Mouse (Mus musculus) urinary bladder, postnatal 25 days (tissue): ENCODE results near the gene Fras1.
A peak's percentile ranks its signal among the peaks of the same experiment; 100 is the strongest.

ENCODE experiments used
- DNase-seq: peaks from one replicate; pipeline ENCODE4 v3.0.0; 2022; ENCODE audit warnings: low spot score

Gene Fras1

DNA sequence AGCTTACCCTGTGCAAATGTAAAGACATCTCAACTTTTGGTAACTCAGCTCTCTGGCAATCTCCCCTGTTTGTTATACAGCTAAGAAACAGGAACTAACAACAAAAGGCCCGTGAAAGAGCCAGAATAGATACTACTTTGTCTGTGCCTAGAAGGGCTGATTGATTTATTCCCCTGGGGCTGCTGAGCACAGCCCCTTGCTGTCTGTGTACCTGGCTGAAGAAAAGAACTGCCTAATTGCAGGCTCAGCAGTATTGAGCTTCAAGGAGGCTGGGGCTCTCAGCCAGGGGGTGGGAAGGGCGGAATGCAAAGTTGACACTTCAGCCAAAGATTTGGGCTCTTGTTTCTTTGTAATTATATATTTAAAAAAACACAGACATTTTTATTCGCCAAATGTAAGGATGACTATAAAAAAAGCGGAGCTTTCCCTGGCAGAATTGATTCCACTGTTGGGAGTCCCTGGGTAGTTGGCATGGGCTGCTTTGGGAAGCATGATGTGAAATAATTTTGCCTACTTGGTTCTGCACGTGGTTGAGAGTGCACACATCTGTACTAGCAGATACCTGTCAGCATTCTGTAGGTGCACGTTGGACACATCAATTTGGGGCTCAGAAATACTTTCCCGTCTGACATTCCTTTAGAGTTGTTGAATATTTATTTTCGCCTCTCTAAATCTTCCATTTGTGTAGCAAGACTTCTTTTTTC, 31.5 kb downstream of the Fras1 start:
- no peak for DNase-seq

DNA sequence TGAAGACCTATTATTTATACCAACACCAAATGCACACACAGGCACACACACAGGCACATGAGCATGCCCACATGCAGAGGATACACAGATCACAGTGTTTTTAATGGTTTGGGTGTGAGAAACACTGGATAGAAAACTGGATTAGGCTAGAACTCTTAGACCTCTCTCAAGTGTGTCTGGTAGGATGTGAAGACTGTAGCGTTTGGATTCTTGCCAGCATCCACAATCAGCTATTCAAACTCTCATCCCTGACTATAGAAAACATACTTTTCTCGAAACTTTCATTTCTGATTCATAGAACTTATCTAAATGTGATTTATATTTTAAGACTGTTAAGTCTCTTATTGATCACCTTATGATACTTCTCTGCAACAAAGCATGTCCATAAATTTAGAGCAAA, 34.5 kb downstream of the Fras1 start:
- DNase-seq, result no peak

DNA sequence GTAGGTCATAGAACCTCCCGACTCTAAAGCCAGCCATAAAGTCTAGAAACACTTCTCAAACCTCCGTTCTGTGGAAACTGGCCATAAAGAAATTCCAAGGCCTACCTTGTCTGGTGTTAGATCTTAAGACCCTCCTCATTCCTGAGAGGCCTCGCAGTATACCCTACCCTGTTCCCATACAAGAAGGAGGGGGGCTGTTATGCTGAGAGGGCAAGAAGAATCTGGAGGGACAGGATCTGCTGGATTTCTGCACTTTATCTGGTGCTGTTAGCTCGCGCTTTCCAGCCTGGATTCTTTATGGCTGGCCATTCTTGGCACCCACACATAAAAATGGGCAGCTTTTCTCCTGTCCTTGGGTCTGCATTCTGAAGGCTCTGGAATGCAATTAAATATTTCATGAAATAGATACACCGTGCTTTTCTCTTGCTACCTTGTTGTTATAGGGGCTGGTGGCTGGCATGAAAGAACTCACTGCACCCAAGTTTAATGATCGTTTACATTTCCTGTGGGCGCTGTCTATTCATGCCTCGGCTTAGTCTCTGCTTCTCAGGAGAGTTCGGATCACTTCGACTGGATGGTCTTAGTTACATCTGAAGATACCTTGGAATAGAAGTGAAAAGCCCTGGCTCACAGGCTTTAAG, 39.1 kb downstream of the Fras1 start:
- DNase-seq, result peak; percentile 20

DNA sequence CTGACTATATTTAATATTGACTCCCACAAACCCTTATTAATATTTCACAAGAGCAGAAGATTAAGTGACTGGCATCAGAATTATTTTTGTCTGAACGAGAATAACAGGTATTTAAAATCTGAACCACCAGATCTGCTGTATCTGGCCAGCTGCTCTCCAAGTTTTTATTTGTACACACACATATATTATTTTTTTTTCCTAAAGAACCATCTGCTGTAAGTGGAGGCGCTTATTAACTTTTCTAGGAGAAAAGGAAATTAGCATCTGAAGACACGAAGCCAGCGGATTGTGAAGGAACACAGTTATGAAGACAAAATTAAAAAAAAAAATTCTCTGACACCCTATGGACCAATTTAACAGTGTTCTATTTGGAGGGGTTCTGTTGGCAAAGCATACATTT, 43.4 kb downstream of the Fras1 start:
- no peak for DNase-seq

DNA sequence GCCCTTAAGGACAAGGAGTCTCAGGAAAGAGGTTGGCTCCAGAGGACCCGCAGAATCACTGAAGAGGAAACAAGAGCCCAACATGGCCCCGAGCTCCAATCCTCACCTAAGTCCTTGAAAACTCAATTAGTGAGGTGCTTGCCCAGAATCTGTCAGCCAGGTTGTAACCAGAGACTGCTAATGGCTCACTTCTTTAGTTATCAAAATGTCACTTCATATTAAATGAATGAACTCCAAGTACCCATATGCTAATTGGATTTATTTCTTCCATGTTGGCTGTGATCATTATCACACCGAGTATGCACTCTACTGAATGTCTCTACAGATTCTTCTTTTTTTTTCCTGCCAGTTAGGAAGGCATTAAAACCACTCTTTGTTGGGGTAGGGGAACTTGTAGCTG, 47.8 kb downstream of the Fras1 start:
- DNase-seq, result no peak

DNA sequence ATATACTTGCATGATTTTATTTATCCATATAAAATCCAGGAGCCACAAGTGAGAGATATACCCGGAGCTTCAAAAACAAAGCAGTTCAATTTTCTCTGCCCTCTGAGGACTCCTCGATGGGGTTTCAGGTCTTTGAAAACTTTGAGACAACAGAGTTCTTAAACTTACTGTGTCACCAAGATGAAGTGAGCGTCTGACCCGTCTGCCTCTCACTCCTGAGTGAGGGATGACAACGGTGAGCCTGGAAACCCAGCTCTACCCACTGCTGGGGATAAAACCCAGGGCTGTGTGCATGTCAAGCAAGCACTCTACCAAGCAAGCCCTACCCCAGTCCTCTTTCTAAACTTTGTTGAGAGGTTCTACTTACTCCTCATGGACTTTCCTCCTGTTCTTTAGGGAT, 49.0 kb downstream of the Fras1 start:
- no peak for DNase-seq

DNA sequence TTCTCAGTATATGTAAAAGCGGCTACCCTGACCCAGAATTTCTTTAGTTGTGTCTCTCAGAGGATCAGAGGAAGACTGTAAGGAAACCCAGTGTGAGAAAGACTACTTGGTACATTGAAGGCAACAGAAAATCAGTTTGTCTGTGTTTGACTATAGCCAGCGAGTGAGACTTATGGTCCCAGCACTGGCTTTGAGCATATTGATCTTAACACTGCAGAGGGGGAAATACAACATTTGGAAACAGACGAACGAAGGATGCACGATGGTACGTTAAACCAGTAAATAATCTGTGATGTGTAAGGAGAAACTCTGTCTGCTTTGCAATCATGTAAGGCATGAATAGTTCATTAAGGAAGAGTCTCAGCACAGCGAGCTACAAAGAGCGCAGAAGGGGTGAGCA, 51.6 kb downstream of the Fras1 start:
- no peak for DNase-seq

DNA sequence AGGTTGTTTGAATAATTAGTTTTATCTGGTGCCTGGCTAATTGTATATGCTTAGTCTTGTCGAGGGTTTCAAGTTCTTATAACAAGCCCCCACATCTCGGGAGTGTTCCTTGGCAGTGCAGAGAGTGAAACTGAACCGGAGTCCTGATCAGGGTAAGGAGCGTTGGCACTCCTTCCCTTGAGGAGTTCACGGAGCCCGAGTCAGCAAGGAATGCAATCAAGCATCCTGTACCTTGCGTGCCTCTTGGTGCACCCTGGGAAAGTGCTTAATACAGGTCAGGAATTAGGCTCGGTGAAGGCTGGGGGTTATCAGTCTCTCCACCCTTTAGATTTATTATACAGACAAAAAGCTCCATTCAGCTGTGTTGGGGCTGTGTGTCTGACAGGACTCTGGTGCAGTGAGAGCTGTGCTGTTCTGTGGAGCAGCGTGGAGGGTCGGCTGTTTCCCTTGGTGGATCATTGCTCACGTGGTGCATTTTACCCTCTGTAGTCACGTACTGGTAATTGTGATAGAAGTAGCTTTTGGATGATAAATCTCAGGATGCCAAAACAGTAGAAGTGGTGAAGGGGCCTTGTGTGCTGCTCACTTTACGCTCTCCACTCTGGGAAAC, 55.9 kb downstream of the Fras1 start:
- DNase-seq, result no peak

DNA sequence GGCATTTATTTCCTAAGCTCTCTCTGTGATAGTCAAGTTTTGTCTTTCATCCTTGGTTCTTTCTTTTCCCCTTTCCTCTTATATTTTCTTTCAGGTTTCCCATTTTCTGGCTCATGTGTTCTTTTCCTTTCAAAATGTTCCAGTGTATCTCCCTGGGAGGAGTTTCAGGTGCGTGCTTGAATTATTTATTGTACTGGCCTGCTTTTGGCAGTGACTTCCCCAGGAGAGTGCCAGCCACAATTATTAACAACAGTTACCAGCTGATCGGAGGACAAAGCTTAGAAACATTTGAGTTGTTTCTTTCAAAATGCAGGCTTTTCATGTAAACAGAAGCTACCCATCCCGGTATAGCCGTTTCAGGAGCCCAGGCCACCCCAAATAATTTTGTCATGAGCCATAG, 64.1 kb downstream of the Fras1 start:
- no peak for DNase-seq

DNA sequence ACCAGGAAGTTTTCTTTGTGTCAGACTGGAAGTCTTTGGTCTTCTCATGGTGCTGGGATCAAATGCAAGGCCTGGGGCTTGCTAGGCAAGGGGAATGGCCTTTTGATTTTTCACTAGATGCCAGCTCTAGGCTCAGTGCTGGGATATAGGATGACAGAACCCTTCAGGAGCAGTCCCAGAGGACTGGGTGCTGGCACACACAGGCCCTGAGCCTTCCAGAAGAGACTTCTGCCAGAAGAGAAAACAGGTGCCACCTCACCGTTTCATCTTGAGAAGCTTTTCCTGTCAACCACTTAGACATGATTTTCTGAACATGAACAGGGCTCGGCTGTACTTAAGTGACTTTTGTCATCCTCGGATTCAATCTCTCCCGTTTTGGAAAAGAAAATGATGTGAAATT, 66.1 kb downstream of the Fras1 start:
- no peak for DNase-seq

DNA sequence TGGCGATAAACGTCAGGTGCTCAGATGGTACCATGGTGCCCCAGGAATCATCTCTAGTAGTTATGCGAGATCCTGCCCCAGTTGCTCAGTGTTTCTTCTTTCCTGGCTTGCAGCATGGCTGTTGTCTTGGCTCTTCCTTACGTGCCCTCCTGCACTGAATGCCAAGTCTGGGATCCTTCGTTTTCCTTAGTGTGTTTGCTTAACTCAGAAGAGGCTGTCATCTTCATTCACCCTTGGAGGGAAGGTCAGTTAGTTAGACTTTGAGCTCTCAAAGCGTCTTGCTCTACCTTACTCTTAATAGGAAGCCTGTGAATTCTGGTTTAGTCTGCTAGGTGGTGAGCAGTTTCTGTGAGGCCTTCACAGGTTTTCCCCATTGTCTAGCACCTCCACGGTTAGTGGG, 73.7 kb downstream of the Fras1 start:
- DNase-seq, result no peak

DNA sequence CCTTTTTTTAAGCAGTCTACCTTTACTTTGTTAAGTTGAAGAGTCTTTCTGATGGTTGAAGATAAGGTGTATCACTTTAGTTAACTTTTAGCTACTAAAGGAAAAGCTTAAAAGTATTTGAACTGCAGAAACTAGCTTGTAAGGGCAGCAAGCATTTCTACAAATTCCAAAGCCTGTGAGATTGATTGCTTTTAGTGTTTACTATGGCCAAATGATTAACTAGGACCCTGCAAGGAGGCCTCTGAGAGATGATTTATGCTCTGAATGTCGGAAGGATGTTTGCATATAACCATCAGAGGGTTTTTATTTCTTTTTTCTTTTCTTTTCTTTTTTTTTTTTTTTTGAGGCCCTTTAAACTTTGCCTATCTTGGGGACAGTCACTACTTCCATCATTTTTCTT, 78.3 kb downstream of the Fras1 start:
- no peak for DNase-seq

DNA sequence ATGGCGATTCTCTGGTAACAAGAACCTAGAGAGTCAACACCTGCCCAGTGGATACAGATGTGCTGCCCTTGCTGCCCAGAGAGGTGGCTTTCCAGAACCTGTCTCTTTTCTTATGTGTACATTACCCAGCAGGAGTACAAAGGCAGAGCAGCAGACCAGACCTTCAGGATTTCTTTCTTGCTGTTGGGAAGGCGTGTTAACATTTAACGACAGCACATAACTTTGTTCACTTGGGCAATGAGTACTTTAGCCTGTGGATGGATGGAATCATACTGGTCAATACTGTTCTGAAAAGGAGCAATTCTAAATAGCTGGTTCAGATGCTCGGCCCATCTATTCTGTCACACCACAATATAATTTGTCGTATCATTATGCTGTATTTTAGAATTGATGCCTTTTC, 79.6 kb downstream of the Fras1 start:
- DNase-seq, result no peak

DNA sequence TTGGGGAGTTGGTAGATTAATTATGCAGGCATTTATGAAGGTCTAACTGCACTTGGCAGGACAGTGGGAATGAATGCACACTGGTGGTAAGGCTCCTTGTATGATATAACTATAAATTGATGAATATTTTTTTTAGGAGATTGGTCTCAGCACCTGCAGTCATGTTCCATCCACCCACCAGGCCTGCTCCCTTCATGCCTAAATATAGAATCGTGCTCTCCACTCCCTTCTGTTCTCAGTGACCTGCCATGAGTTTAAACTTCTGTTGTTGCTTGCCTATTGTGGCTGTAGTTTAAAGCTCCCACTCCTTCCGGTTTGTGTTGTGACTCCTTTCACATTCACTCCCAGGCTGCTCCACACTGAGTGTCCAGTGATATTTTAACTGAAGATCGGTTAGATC, 80.7 kb downstream of the Fras1 start:
- DNase-seq, result no peak

DNA sequence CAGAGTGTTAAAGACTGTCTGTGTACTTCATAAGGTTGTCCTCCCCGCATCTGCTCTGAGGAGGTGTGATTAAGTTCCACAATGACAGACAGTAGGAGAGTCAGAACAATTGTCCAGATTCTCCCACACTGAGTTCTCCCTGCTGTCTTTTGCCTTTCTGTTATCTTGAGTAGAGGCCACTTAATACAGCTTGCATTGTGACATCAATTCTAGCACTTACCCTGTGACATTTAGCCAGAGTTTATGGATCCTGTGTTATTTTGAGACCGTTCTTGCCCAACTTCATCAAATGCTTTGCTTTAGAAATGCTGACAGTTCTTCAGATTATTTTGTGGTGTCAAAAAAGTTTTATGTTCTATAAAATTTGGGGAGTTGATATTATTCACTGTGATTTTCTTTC, 81.5 kb downstream of the Fras1 start:
- DNase-seq, result no peak

DNA sequence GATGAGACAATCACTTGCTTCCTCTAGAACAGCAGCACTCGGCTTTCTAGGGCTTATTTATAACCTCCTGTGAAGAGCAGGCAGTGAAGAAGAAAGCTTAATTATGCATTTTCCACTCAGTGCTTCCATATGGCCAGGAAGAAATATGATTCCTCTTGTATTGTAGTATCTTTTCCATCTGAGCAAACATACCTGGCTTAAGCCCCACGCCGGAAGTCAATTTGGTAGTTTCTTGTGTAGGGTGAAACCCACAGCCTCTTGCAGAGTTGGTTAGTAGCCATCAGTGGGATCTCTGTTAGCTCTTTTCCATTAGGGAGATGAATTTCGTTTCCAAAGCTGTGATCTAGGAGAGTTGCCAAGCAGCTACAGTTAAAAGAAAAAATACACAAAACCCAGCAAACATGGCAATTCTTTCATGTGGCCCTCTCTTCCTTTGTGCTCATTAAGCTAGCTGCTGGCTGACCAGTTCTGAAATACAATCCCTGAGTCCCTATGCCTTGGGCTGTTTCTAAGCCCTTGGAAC, 83.7 kb downstream of the Fras1 start:
- DNase-seq, result no peak

DNA sequence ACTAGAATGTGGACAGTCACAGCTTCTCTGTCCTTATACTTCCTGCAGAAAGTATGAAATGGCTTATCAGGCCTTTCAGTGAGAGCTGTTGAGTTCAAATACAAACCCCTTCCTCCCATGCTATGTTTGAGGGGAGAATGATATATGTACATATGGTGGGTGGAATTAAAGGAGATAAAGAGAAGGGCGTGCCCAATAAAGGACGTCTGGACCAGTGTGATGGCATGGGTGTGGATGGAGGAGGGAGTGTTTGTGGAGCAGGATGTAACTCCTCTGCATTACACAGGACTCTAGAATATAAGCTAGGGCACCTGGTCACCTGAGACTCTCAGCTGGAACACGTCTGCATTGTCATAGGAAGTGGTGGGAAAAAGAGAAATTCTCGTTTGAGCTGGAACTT, 85.8 kb downstream of the Fras1 start:
- DNase-seq, result no peak

DNA sequence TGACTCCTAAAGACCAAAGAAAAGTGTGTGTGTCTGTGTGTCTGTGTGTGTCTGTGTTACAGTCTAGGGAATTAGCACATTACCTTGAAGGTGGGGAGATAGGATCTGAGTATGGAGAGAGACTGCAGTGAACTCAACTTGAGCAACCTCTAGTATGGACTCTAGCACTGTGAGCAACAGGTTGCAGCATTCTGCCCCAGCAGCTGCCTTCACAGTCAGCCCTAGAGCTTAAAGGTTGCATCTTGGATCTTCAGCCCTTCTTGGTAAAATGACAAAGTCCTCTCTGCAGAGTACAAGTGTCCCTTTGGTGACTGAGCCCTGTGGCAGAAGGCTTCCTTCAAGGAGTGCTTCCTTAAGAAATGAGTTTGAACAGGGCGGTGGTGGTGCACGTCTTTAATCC, 88.4 kb downstream of the Fras1 start:
- DNase-seq, result no peak

DNA sequence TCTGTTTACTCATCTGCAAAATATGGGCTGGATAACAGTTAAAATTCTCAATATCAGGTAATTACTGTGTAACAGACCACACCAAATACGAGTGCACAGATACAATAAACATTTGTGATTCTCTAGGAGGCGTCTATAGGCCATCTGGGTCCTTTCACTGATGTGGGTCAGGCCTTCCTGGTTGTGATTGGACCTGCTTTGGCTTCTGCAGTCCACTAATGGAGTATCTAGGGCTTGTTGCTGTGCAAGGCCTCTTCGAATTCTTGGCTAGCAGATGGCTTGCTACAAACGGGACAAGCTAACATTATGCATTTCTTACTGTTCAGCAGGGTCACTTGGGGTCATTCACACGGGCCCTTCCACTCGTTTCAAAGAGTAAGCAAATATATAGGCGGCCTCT, 92.7 kb downstream of the Fras1 start:
- no peak for DNase-seq

DNA sequence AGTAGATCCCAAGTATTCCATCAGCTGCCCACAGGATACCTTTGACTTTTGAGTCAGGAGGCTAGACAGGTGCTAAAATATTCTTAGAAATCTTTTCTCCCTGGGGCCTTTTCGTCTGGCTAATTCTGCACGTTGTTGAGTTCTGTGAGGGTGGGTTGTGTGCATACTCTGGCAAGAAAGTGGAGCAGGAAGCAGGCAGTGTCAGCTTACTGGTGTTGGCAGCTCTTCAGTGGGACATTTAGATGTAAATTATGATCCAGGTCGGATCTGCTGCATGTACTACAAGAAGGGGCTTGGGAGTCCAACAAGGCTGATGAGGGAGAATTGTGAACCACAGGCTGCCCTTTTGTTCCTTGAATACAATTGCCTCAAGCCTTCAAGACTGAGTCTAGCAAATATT, 98.2 kb downstream of the Fras1 start:
- DNase-seq, result no peak

DNA sequence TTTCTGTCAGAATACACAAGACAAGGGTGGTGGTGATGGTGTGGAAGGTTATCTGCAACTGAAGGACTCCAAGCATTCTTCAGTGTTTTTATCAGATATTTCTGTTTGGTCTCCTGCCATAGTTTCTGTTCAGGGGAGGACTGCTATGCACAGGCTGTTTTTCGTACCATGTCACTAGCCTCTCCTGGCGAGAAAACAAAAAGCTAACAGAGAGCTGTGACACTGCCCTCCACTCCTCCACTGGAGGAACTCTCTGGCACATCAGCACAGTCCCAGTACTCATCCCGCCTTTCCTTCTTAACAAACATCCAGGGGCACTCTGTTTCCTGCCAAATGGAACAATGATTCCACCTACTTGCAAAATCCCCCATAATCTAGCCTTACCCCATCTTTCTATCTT, 101.7 kb downstream of the Fras1 start:
- DNase-seq, result no peak

DNA sequence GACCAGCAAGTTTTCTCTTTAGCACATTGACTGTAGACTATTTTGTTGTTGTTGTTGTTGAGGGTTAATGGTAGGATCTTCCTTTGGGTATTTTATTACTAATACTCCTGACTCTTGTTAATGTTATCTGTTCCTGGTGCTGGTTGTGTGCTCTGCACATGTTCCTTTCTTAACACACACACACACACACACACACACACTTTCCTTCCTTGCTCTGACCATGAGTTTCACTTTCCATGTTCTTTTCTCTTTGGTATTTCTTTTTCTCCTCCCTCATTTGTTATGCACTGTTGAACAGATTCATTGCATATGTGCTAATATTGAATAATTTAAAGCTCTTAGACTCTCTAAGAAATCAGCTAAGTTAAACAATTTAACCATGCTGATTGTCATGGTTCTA, 105.2 kb downstream of the Fras1 start:
- no peak for DNase-seq

DNA sequence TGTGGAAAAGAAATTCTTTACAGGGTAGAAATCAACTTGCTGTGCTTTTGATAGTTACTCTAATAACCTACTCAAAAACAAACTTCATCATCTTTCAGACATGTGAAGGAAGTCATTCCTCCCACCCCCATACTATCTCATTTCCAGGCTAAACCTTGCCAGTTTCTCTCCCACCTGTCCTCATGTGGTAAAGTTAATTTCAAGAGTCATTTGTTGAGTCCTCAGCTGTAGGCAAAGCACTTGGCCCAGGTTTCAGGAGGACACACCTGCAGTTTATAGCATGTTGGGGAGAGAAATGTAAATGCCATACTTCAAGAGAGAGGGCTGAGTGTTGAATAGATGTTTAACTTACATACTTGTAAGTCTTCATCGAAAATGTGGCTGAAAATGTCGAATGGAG, 107.4 kb downstream of the Fras1 start:
- DNase-seq, result no peak

DNA sequence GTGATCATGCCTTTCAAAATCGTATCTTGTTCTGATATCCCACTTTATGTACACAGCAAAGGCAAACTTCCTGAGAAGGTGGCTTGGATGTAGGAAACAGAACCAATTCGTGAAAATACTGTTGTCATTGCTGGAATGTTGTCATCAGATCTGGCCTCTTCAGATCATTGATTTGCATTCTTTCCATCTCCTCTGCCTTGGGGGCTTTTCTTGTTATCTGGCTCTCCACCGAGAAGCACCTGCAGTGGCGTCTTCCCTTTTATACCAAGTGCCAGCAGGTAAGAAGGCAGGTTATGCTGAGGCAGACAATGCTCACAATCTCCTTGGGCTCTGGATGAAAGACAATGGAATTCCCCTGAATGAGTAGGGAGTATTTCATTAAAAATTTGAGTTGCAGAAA, 108.3 kb downstream of the Fras1 start:
- DNase-seq, result no peak
